Mouse (Mus musculus): Measurements from ENCODE around the gene C1qtnf1. TPM values are rescaled to one million over a fixed set of nuclear protein-coding genes. Genes with fewer than 3 reads are reported as not detected.

C1qtnf1 gene
- total and polyA plus RNA-seq, 3 experiments = 15.2 to 16.0 (median 15.3) TPM

- 2% methylated on average over 12 of the region's 12 CpGs for WGBS
- H3K4me1 ChIP-seq (ENCODE audit: control insufficient read depth, insufficient read depth, low read length) = peaks cover 18% of the 10 kb centered on the region
- TF ChIP-seq POLR2A (IDR thresholded peaks at IDR 0.05; ENCODE audit: insufficient read depth, low read depth, low read length) (no peak), EP300 (IDR thresholded peaks at IDR 0.05; ENCODE audit: insufficient read depth, low read depth, low read length) (no peak), CTCF (IDR thresholded peaks at IDR 0.05) (no peak)
- H3K27ac ChIP-seq = peak overlapping the region; percentile 97
- intact Hi-C loops (cut with DNase I) = no loop called here
- peak overlapping the region; percentile 92 for H3K4me3 ChIP-seq
- DNase-seq = no peak
- H3K27me3 ChIP-seq (ENCODE audit: control insufficient read depth, insufficient read depth, low read length) = no peaks in the 10 kb centered on the region
- peaks cover 3% of the 10 kb centered on the region for H3K79me2 ChIP-seq (replicated peaks; ENCODE audit: control insufficient read depth, insufficient read depth, low read length)
- H3K9ac ChIP-seq (ENCODE audit: low read depth, low read length) = peak overlapping the region; percentile 97
- no peaks in the 10 kb centered on the region for H3K36me3 ChIP-seq (ENCODE audit: control insufficient read depth, insufficient read depth, low read length)
Observed at GRCm38 (mm10) chr11:118418442-118418833, 9.6 kb upstream of the C1qtnf1 start.

- WGBS = under 1% methylated on average over 50 of the region's 50 CpGs
- H3K4me1 ChIP-seq (ENCODE audit: control insufficient read depth, insufficient read depth, low read length) = peaks cover 20% of the 10 kb centered on the region
- H3K36me3 ChIP-seq (ENCODE audit: control insufficient read depth, insufficient read depth, low read length) = no peaks in the 10 kb centered on the region
- intact Hi-C loops (cut with DNase I) = no loop called here
- peak; percentile 96 to 99 for DNase-seq
- H3K4me3 ChIP-seq = peak within 1 kb of the TSS; percentile 92
- TF ChIP-seq EP300 (IDR thresholded peaks at IDR 0.05; ENCODE audit: insufficient read depth, low read depth, low read length) (0 out of 2 replicates have a peak, but pooled peaks have one; percentile 59), POLR2A (IDR thresholded peaks at IDR 0.05; ENCODE audit: insufficient read depth, low read depth, low read length) (peak; percentile 76), CTCF (IDR thresholded peaks at IDR 0.05) (no peak)
- H3K27ac ChIP-seq = peak within 1 kb of the TSS; percentile 97
- H3K27me3 ChIP-seq (ENCODE audit: control insufficient read depth, insufficient read depth, low read length) = no peaks in the 10 kb centered on the region
- H3K9ac ChIP-seq (ENCODE audit: low read depth, low read length) = peak within 1 kb of the TSS; percentile 97
- peaks cover 3% of the 10 kb centered on the region for H3K79me2 ChIP-seq (replicated peaks; ENCODE audit: control insufficient read depth, insufficient read depth, low read length)
Observed at GRCm38 (mm10) chr11:118418834-118419504, 9.0 kb upstream of the C1qtnf1 start, which contains the start of gene Cant1. Cant1 (minus strand) TSS chr11:118419086.

GRCm38 (mm10) chr11:118420261-118420660 lies 7.7 kb upstream of the C1qtnf1 start:
- TF ChIP-seq CTCF (IDR thresholded peaks at IDR 0.05) (no peak), POLR2A (IDR thresholded peaks at IDR 0.05; ENCODE audit: insufficient read depth, low read depth, low read length) (no peak), EP300 (IDR thresholded peaks at IDR 0.05; ENCODE audit: insufficient read depth, low read depth, low read length) (no peak)
- Histone ChIP-seq H3K4me1 (ENCODE audit: control insufficient read depth, insufficient read depth, low read length) (peaks cover 28% of the 10 kb centered on the region), H3K36me3 (ENCODE audit: control insufficient read depth, insufficient read depth, low read length) (no peaks in the 10 kb centered on the region), H3K4me3 (no peak overlapping the region), H3K9ac (ENCODE audit: low read depth, low read length) (no peak overlapping the region), H3K27ac (no peak overlapping the region), H3K79me2 (replicated peaks; ENCODE audit: control insufficient read depth, insufficient read depth, low read length) (peaks cover 3% of the 10 kb centered on the region), H3K27me3 (ENCODE audit: control insufficient read depth, insufficient read depth, low read length) (no peaks in the 10 kb centered on the region)
- WGBS = 76% methylated on average over 7 of the region's 7 CpGs
- no peak for DNase-seq
- intact Hi-C loops (cut with DNase I) = no loop called here

GRCm38 (mm10) chr11:118423266-118423971 lies 4.6 kb upstream of the C1qtnf1 start:
- H3K4me3 ChIP-seq = peak overlapping the region; percentile 34
- TF ChIP-seq CTCF (IDR thresholded peaks at IDR 0.05) (peak; percentile 93), EP300 (IDR thresholded peaks at IDR 0.05; ENCODE audit: insufficient read depth, low read depth, low read length) (no peak; the same call in 1 of the 2 replicates)
- intact Hi-C loops (cut with DNase I) = loop anchor here (1.0 kb wide), 2 partner anchors 16 to 20 kb away; no protein-coding TSS in a partner anchor

GRCm38 (mm10) chr11:118424621-118425335 lies 3.2 kb upstream of the C1qtnf1 start:
- Histone ChIP-seq H3K27me3 (ENCODE audit: control insufficient read depth, insufficient read depth, low read length) (no peaks in the 10 kb centered on the region), H3K79me2 (replicated peaks; ENCODE audit: control insufficient read depth, insufficient read depth, low read length) (no peaks in the 10 kb centered on the region), H3K4me1 (ENCODE audit: control insufficient read depth, insufficient read depth, low read length) (peaks cover 28% of the 10 kb centered on the region), H3K4me3 (no peak overlapping the region), H3K9ac (ENCODE audit: low read depth, low read length) (no peak overlapping the region), H3K27ac (peak overlapping the region; percentile 67), H3K36me3 (ENCODE audit: control insufficient read depth, insufficient read depth, low read length) (no peaks in the 10 kb centered on the region)
- TF ChIP-seq POLR2A (IDR thresholded peaks at IDR 0.05; ENCODE audit: insufficient read depth, low read depth, low read length) (no peak), CTCF (IDR thresholded peaks at IDR 0.05) (peak; percentile 48)
- DNase-seq = peak in 1 of 2 experiments; percentile 51
- WGBS = 29% methylated on average over 13 of the region's 13 CpGs
- intact Hi-C loops (cut with DNase I) = no loop called here

More at GRCm38 (mm10) chr11:118423266-118423971, 4.6 kb upstream of the C1qtnf1 start:
- Histone ChIP-seq H3K79me2 (replicated peaks; ENCODE audit: control insufficient read depth, insufficient read depth, low read length) (peaks cover 3% of the 10 kb centered on the region), H3K27ac (peak overlapping the region; percentile 68), H3K4me1 (ENCODE audit: control insufficient read depth, insufficient read depth, low read length) (peaks cover 24% of the 10 kb centered on the region), H3K9ac (ENCODE audit: low read depth, low read length) (peak overlapping the region; percentile 40), H3K36me3 (ENCODE audit: control insufficient read depth, insufficient read depth, low read length) (no peaks in the 10 kb centered on the region), H3K27me3 (ENCODE audit: control insufficient read depth, insufficient read depth, low read length) (no peaks in the 10 kb centered on the region)
- peak; percentile 82 to 83 for DNase-seq
- 3% methylated on average over 18 of the region's 18 CpGs for WGBS
